Mouse (Mus musculus): ENCODE measurements around the gene Parn. TPM values are rescaled to one million over a fixed set of nuclear protein-coding genes. Genes with fewer than 3 reads are reported as not detected.
"Not testable (repeated sequence)": the region's sequence is repeated elsewhere in the genome, so short reads cannot be mapped to it uniquely, and the experiment has no call there.

The Parn gene
- polyA plus RNA-seq, 1 experiment from 2014 or later, result 29.1 TPM

DNA sequence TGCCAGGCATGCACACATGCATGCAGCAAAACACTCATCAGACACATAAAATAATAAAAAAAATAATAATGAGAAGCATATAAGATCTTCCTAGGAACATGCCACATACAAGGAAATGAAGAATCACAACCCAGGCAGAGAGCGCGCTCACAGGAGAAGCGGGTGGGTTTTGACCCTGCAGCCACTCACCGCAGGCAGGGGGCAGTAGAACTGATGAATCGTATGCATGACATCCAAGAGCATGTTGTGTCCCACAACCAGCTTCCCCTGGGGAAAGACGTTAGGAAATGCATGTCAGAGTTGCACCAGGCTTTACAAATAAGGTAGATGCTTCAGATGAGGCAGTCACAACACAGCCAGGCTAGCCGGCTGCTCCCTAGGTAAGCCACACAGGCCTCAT lies 27.9 kb downstream of the Parn start:
- Histone ChIP-seq H3K4me1 (ENCODE audit: control insufficient read depth, insufficient read depth, low read length) (no peaks in the 10 kb centered on the region), H3K4me2 (ENCODE audit: low read depth, low read length) (no peak overlapping the region), H3K27ac (ENCODE audit: low read depth, low read length) (no peak overlapping the region), H3K9me3 (ENCODE audit: control insufficient read depth, low read length) (no peaks in the 10 kb centered on the region), H3K9ac (replicated peaks; ENCODE audit: low read depth, low read length) (no peak overlapping the region), H3K4me3 (ENCODE audit: low read depth, low read length) (no peak overlapping the region), H3K27me3 (ENCODE audit: control insufficient read depth, insufficient read depth, low read length) (no peaks in the 10 kb centered on the region), H3K36me3 (ENCODE audit: control insufficient read depth, insufficient read depth, low read length) (no peaks in the 10 kb centered on the region; the same call in none of the 2 replicates)
- 78% methylated on average over 7 of the region's 7 CpGs for WGBS
- ATAC-seq (ENCODE audit: low read depth), result no peak

DNA sequence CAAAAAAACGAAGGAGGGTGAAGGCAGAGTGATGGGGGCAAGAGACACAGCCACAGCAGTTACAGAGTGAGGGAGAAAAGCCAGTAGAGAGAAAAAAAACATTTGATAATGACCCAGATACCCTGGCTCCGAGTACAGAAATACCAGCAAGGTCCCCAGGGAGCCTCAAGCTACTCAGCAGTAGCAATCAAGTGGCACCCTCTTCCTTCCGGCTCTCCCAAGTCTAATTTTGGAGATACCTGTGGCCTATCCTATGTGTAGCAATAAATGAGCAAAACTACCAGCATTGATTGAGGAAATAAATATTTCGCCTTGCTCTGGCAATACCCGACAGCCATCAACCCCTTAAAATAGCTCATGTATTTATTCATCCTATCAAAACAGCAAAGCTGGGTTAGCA lies 28.5 kb downstream of the Parn start:
- WGBS, result 87% methylated on average over 5 of the region's 5 CpGs
- H3K36me3 ChIP-seq (ENCODE audit: control insufficient read depth, insufficient read depth, low read length), result no peaks in the 10 kb centered on the region; the same call in none of the 2 replicates

DNA sequence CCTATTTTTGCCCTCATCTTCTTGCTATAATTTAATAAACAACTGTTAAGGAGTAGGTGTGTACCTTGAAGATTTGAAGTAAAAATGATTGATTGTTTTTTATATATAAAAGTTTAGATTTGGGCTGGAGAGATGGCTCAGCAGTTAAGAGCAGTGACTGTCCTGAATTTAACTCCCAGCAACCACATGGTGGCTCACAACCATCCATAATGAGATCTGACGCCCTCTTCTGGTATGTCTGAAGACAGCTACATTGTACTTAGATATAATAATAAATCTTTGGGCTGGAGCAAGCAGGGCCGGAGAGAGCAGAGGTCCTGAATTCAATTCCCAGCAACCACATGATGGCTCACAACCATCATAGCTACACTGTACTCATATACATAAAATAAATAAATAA lies 29.8 kb downstream of the Parn start:
- H3K36me3 ChIP-seq (ENCODE audit: control insufficient read depth, insufficient read depth, low read length); H3K4me2 ChIP-seq (ENCODE audit: low read depth, low read length); H3K4me1 ChIP-seq (ENCODE audit: control insufficient read depth, insufficient read depth, low read length); H3K27me3 ChIP-seq (ENCODE audit: control insufficient read depth, insufficient read depth, low read length); H3K4me3 ChIP-seq (ENCODE audit: low read depth, low read length); H3K9me3 ChIP-seq (ENCODE audit: control insufficient read depth, low read length); ATAC-seq (ENCODE audit: low read depth); H3K27ac ChIP-seq (ENCODE audit: low read depth, low read length); H3K9ac ChIP-seq (replicated peaks; ENCODE audit: low read depth, low read length): not testable (repeated sequence)
- 22% methylated on average over 2 of the region's 2 CpGs for WGBS

More for the DNA sequence above, 28.5 kb downstream of the Parn start:
- no peak overlapping the region for H3K4me3 ChIP-seq (ENCODE audit: low read depth, low read length)
- ATAC-seq (ENCODE audit: low read depth), result no peak
- no peak overlapping the region for H3K9ac ChIP-seq (replicated peaks; ENCODE audit: low read depth, low read length)
- no peak overlapping the region for H3K27ac ChIP-seq (ENCODE audit: low read depth, low read length)
- H3K4me2 ChIP-seq (ENCODE audit: low read depth, low read length), result no peak overlapping the region
- H3K9me3 ChIP-seq (ENCODE audit: control insufficient read depth, low read length), result no peaks in the 10 kb centered on the region
- H3K4me1 ChIP-seq (ENCODE audit: control insufficient read depth, insufficient read depth, low read length), result no peaks in the 10 kb centered on the region
- H3K27me3 ChIP-seq (ENCODE audit: control insufficient read depth, insufficient read depth, low read length), result no peaks in the 10 kb centered on the region

DNA sequence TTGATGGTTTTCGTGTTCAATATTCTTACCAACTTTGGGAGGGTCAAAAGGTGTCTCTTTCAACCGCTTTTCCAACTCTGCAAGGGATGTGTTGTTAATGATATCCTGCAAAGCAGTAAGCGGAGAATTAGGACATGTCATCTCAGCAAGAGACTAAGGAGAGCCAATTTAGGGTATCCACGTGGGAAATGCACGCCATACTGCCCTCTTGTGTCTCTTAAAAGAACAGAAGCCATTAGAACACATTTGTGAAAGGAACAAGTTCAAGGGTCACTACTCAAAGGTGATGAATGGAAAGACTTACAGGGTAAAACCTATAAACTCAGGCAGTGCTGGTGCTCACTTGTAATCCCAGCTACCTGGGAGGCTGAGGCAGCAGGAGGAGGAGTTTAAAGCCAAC lies 39.6 kb downstream of the Parn start:
- Histone ChIP-seq H3K27me3 (ENCODE audit: control insufficient read depth, insufficient read depth, low read length) (no peaks in the 10 kb centered on the region), H3K4me1 (ENCODE audit: control insufficient read depth, insufficient read depth, low read length) (no peaks in the 10 kb centered on the region), H3K27ac (ENCODE audit: low read depth, low read length) (no peak overlapping the region), H3K9me3 (ENCODE audit: control insufficient read depth, low read length) (no peaks in the 10 kb centered on the region), H3K36me3 (ENCODE audit: control insufficient read depth, insufficient read depth, low read length) (peaks cover 20% of the 10 kb centered on the region; the same call in 1 of the 2 replicates), H3K4me3 (ENCODE audit: low read depth, low read length) (no peak overlapping the region), H3K4me2 (ENCODE audit: low read depth, low read length) (no peak overlapping the region), H3K9ac (replicated peaks; ENCODE audit: low read depth, low read length) (no peak overlapping the region)
- ATAC-seq (ENCODE audit: low read depth), result no peak
- 46% methylated on average over 5 of the region's 5 CpGs for WGBS

DNA sequence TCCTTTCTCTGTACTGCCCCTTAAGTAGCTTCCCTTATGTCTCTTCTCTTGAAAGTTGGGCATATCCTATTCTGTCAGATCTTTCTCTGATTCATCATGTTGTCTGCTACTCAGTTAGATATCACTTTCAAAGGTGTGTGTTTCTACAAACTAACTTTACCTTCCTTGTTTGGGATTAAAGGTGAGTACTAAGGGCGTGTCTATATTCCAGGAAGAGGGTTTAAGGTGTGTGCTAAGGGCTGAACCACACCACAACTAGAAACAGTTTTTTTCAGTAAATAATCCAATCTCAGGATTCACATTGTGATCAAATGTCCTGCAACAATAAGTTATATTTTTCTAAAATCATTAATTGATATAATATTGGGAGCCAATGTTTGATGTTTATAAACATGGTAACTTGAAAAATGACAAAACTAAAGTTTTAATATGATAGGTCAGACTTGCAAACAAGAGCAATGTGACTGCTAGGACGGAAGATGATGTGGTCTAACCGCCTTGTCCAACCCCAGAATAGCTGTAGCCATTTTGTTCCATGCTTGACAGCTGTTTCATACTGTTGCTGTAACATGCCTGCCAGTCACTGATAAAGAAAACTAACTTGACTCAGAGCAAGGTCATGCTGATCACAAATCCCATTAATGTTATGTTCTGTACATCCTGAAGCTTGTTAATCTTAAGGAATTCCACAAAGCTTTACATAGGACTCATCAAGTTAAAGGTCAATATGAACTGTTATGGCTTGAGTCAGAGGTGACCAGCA lies 46.0 kb downstream of the Parn start:
- 91% methylated on average over 3 of the region's 3 CpGs for WGBS

DNA sequence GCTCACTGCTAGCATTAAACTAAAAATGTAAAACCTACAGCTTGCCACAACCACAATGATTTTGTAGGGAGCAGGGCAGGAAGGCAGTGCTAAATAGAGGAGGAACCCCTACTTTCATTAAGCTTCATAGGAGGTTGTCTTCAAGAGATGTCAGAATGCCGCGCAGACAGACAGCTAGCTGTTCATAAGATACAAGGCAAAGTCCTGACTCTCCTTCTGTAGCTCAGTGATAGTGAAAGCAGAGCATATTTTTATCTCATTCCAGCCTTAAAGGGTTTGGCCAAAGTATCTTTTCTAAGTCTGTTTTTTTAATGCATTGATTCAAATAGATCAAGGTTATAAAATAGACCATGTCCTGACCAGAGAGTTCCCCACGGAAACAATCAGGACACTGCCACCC lies 47.8 kb downstream of the Parn start:
- no peak overlapping the region for H3K4me2 ChIP-seq (ENCODE audit: low read depth, low read length)
- H3K36me3 ChIP-seq (ENCODE audit: control insufficient read depth, insufficient read depth, low read length), result no peaks in the 10 kb centered on the region
- no peaks in the 10 kb centered on the region for H3K4me1 ChIP-seq (ENCODE audit: control insufficient read depth, insufficient read depth, low read length)
- H3K4me3 ChIP-seq (ENCODE audit: low read depth, low read length), result no peak overlapping the region
- 98% methylated on average over 3 of the region's 3 CpGs for WGBS
- H3K27me3 ChIP-seq (ENCODE audit: control insufficient read depth, insufficient read depth, low read length), result no peaks in the 10 kb centered on the region
- H3K27ac ChIP-seq (ENCODE audit: low read depth, low read length), result no peak overlapping the region
- ATAC-seq (ENCODE audit: low read depth), result no peak
- H3K9me3 ChIP-seq (ENCODE audit: control insufficient read depth, low read length), result no peaks in the 10 kb centered on the region
- no peak overlapping the region for H3K9ac ChIP-seq (replicated peaks; ENCODE audit: low read depth, low read length)

More for the DNA sequence above, 46.0 kb downstream of the Parn start:
- Histone ChIP-seq H3K9ac (replicated peaks; ENCODE audit: low read depth, low read length) (no peak overlapping the region), H3K4me3 (ENCODE audit: low read depth, low read length) (no peak overlapping the region), H3K27me3 (ENCODE audit: control insufficient read depth, insufficient read depth, low read length) (no peaks in the 10 kb centered on the region), H3K27ac (ENCODE audit: low read depth, low read length) (no peak overlapping the region), H3K9me3 (ENCODE audit: control insufficient read depth, low read length) (no peaks in the 10 kb centered on the region), H3K4me2 (ENCODE audit: low read depth, low read length) (no peak overlapping the region), H3K4me1 (ENCODE audit: control insufficient read depth, insufficient read depth, low read length) (no peaks in the 10 kb centered on the region), H3K36me3 (ENCODE audit: control insufficient read depth, insufficient read depth, low read length) (0 out of 2 replicates have a peak, but pooled peaks cover 4% of the 10 kb centered on the region)
- ATAC-seq (ENCODE audit: low read depth), result no peak

DNA sequence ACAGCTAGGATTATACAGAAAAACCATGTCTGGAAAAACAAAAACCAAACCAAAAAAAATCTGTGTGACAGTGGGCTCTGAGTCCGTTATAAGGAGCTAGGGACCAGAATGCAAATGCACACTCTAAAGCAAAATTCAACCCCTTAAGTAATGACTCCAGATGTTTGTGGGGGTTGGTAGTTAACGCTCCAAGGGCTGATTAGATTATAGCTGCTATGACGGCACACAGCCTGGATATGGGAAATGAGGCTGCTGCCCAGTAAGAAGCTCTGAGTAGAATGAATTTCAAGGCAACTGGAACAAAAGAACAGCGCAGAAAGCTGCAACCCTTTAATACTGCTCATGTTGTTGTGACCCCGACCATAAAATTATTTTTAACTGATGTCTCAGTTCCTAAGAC lies 52.7 kb downstream of the Parn start:
- H3K27ac ChIP-seq (ENCODE audit: low read depth, low read length), result no peak overlapping the region
- ATAC-seq (ENCODE audit: low read depth), result no peak

DNA sequence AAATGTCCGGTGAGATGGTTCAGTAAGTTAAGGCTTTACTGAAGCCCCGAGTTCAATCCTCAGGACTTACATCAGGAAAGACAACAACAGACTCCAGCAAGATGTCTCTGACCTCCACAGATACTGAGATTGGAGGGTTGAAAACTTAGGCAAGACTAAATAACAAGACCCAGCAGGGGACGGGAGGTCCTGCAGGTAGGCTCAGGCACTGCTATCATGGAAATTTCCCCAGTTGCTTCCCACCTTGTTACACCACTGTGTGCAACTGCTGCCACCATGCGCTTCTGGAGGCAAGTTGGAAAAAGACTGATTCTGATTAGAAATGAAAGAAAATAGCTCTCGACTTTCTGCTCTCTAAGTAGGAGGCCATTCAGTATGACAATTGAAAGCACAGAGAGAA lies 55.4 kb downstream of the Parn start:
- no peak overlapping the region for H3K9ac ChIP-seq (replicated peaks; ENCODE audit: low read depth, low read length)
- H3K4me1 ChIP-seq (ENCODE audit: control insufficient read depth, insufficient read depth, low read length), result no peaks in the 10 kb centered on the region; the same call in 1 of the 2 replicates
- H3K27me3 ChIP-seq (ENCODE audit: control insufficient read depth, insufficient read depth, low read length), result no peaks in the 10 kb centered on the region
- WGBS, result 91% methylated on average over 5 of the region's 5 CpGs
- H3K4me3 ChIP-seq (ENCODE audit: low read depth, low read length), result no peak overlapping the region
- ATAC-seq (ENCODE audit: low read depth), result no peak
- H3K27ac ChIP-seq (ENCODE audit: low read depth, low read length), result no peak overlapping the region
- H3K36me3 ChIP-seq (ENCODE audit: control insufficient read depth, insufficient read depth, low read length), result no peaks in the 10 kb centered on the region
- H3K9me3 ChIP-seq (ENCODE audit: control insufficient read depth, low read length), result no peaks in the 10 kb centered on the region
- H3K4me2 ChIP-seq (ENCODE audit: low read depth, low read length), result no peak overlapping the region

More for the DNA sequence above, 52.7 kb downstream of the Parn start:
- H3K9ac ChIP-seq (replicated peaks; ENCODE audit: low read depth, low read length), result no peak overlapping the region
- no peaks in the 10 kb centered on the region for H3K4me1 ChIP-seq (ENCODE audit: control insufficient read depth, insufficient read depth, low read length)
- 74% methylated on average over 5 of the region's 5 CpGs for WGBS
- H3K9me3 ChIP-seq (ENCODE audit: control insufficient read depth, low read length), result no peaks in the 10 kb centered on the region
- H3K36me3 ChIP-seq (ENCODE audit: control insufficient read depth, insufficient read depth, low read length), result no peaks in the 10 kb centered on the region
- H3K27me3 ChIP-seq (ENCODE audit: control insufficient read depth, insufficient read depth, low read length), result no peaks in the 10 kb centered on the region
- no peak overlapping the region for H3K4me2 ChIP-seq (ENCODE audit: low read depth, low read length)
- no peak overlapping the region for H3K4me3 ChIP-seq (ENCODE audit: low read depth, low read length)

DNA sequence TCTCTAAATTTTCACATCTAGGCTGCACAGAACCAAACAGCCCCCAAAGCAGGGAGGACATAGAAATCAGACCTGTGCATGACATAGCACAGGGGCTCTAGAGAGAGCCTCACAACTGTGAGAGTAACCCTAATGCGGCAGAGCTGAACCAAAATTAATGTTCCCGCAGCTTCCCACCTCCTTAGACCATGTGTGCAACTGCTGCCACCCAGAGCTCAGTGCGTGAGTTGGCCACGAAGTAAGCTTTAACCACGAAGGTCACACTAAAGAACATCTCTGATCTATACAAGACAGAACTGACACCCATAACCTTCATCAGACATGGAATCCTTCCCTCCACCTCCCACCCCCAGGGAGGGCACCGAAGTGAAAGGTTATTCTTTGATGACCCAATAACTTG lies 55.9 kb downstream of the Parn start:
- no peaks in the 10 kb centered on the region for H3K27me3 ChIP-seq (ENCODE audit: control insufficient read depth, insufficient read depth, low read length)
- H3K9me3 ChIP-seq (ENCODE audit: control insufficient read depth, low read length), result no peaks in the 10 kb centered on the region
- H3K27ac ChIP-seq (ENCODE audit: low read depth, low read length), result no peak overlapping the region
- WGBS, result 86% methylated on average over 6 of the region's 6 CpGs
- no peak overlapping the region for H3K9ac ChIP-seq (replicated peaks; ENCODE audit: low read depth, low read length)
- no peak for ATAC-seq (ENCODE audit: low read depth)
- no peaks in the 10 kb centered on the region for H3K36me3 ChIP-seq (ENCODE audit: control insufficient read depth, insufficient read depth, low read length)
- H3K4me1 ChIP-seq (ENCODE audit: control insufficient read depth, insufficient read depth, low read length), result no peaks in the 10 kb centered on the region; the same call in 1 of the 2 replicates
- H3K4me3 ChIP-seq (ENCODE audit: low read depth, low read length), result no peak overlapping the region
- no peak overlapping the region for H3K4me2 ChIP-seq (ENCODE audit: low read depth, low read length)
